Mouse (Mus musculus): ENCODE data around the gene R3hcc1l.

Gene R3hcc1l

DNA sequence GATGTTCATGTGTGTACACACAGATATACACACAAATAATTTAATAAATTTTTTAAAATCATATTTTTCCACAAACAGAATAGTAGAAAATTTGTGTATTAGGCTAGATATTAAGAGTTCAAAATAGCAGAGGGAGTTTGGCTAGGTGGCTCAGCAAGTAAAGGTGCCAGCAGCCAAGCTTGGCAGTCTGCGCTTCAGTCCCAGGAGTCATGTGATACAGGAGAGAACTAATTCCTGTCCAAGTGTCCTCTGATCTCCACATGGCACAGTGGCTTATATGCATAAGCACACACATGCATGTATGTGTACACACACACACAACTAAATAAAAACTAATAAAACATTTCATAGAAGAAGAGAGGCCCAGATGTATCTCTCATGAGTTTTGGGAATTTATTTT is 43.4 kb downstream of the R3hcc1l start:
- peak; percentile 25 for DNase-seq

DNA sequence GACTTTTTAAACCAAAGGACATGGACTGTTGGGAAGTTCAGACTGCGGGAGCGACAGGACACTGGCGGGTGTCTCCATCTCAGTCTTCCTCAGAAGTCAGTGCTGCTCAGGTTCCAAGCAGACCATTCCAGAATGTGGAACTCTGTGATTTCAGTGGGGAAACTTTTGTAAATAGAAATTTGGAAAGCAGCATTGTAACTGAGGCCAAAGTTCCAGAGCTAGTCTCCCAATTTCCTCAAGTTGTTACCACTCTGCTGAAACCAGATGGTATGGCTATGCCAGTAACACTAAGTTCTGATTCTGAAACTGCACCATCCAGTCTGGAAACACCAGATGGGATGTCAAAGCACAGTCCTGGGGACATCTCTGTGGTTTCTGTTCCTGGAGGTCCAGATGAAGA is 44.4 kb downstream of the R3hcc1l start:
- no peak for DNase-seq

DNA sequence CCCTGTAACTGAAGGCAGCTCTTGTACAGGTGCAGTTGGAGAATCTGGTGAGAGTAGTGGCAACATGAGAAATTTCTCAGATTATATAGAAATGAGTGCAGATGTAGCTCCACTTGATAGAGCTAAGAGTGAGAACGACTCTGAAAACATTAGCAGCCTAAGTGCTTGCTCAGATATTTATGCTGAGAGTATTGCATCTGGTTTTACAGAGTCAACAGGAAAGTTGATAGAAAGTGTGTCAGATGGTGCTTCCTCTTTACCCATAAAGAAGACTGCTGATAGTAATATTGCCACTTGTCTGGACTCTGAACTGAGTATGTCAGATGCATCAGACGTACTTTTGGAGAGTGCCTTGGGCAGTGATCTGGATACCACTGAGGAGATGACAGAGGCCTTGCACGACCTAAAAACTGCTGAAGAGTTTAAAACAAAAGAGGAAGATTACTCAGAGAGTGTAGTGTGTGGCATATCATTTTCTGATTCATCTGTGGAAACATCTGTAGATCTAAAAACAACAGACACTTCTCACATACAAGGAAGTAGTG is 45.2 kb downstream of the R3hcc1l start:
- DNase-seq: no peak

DNA sequence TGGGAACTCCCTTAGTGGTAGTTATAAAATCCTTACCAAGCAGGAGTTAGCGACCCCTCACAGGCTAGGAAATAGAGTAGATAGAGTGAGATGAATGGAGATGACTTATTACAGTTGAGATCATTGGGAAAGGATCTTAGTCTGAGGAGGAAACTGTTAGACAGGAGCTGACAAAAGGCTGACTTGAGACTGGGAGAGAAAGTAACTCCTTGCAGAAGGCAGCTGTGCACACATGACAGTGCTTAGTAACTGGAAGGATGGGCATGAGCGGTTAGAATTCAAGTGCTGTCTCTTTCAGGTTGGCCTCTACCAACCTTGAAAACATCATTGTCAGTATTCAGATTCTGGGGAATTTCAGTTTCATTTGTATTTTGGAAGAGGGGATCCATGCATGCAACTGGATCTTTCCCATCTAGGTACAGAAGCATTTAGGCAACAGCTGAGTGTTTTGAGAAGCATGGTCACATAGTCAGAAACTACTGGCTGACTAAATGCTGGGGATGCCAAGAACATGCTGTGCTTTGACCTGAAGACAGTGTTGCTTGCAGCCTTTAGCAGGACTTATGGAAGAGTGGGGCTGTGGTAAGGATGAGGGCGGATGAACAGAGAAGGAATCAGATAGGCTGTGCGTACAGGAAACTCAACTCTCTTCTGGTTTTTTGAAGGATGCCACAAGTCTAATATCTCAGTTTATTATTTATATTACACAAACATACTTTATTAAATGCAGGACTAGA is 47.9 kb downstream of the R3hcc1l start:
- no peak for DNase-seq

DNA sequence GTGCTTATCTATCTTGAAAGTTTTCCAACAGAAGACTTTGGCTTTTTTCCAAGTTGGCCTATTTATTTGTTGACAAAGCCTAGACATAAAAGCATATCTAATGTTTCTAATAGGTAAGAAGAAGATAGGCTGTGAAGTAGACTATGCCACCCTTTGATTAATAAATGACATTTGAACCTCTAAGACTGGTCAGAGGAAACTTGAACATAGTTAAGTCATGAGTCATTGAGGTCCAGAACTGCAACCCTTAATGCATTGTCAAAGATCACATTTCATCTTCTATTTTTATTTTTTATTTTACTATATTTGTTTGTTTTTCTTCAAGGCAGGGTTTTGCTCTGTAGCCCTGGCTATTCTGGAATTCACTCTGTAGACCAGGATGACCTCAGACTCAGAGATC is 48.5 kb downstream of the R3hcc1l start:
- DNase-seq: no peak

DNA sequence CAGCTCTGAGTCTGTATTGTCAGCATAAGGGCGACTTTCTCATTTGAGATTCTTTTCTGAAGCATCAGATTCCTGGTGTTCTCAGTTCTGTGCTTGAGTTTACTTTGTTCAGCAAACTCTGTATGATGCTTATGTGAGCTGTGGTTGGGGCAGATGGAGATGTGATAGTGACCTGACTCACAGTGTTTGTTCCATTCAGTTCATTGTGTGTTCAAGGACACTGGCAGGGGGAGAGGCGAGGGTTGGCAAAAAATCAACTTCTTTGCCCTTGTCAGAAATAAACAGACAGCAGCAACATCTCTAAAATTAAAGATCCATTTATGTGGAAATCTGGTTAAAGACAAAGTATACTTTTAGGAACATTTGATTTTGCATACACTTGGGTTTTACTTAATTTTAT is 50.5 kb downstream of the R3hcc1l start:
- DNase-seq: no peak

DNA sequence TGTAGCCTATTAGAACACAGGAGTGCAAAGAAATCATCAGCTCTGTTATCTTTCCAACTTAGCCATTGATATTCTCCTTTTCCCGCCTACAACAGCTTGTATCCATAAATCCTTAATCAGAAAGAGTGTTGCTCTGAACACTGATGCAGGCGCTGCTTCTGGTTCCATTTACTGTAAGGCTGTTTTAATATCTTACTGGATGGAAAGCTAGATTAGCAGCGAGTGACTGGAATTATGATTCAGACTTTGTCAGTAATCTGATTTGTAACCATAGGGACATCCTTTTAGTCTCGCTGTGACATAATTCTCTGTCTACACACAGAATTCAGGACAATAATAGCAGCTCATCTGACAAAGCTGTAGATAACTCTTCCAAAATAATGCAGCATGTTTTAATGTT is 52.7 kb downstream of the R3hcc1l start:
- DNase-seq: no peak

DNA sequence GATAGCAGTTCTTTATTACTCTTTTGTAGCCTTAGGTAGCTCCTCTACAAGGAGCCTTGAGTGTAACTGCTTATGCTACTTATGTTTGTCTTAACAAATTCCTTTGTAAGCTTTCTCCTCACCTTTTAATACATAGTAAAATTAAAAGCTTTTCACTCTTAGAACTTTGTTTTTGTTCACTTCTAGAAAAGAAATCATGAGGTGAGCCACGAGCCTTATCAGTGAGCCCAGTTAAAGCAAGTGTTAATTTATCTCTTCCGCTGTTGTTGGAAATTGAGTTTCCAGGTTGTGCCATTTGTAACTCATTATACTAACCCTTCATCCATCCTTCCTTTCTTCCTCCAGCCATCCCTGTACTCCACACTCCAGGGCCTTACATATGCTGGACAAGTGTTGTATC is 56.8 kb downstream of the R3hcc1l start:
- no peak for DNase-seq

DNA sequence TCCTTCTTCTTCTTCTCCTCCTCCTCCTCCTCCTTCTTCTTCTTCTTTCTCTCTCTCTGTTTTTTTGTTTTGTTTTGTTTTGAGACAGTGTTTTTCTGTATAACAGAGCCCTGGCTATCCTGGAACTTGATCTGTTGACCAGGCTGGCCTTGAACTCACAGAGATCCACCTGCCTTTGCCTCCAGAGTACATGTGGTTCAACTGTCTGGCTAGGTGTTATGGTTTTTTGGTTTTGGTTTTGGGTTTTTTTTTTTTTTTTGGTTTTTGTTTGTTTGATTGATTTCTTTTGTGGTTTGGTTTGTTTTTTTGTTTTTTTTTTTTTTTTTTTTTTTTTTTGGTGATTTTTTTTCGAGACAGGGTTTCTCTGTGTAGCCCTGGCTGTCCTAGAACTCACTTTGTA is 58.3 kb downstream of the R3hcc1l start:
- no peak for DNase-seq

DNA sequence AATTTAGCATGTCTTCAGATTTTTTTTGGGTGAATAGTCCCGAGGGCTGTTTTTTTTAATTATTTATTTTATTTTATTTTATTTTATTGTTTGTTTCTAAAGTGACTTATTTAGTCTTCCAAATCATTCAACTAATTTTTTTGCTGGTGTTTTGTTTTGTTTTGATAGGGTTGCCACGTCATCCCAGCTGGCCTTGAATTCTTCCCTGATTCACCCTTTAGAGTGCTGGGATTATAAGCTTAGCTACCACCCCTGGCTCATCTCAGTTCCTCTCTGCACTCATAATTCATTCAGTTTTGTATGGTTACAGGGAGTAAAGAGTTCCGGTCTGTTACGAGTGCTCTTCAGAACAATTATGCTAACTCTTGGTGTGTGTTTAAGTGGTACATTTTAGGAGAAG is 60.1 kb downstream of the R3hcc1l start:
- DNase-seq: no peak

DNA sequence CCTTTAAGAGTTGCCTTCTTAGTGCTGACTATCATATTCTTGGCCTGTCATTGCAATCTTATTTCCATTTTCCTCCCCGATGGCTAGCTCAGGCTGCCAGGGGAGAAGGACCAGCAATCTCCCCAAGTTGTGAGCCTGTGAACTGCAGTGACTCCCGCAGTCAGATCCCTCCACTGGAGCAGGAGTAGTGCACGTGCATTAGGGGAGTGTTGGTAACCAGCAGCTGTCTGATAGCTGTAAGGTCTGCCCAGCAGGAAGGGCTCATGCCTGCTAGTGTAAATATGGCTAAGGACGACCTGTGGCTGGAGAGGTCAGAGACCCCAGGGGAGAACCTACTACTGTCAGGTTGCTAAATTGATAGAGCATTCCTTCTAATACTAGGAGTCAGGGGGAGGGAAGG is 62.1 kb downstream of the R3hcc1l start:
- no peak for DNase-seq

DNA sequence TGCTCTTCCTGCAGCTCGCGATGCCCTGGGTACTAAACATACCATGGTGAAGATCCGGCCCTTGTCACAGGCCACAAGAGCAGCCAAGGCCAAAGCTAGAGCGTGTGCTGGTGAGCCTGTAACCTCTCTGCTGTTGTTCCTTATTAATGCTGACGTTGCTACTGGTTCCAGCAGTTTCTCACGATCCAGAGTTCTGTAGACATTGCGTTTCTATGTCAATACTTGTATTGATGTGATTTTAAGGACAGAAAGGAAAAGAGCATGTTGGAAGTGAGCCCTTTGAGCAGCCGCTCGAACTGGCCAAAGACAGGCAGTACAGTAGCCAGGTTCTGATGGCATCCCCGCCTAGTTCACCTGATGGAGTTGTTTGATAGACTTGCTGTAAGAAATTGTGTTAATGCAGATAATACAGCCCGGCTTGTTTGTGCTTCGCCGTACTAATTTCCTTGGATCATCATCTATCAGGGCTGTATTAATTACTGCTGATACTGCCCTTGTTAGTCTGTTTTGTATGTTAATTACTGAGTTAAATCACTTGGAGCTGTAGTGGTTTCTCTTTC is 64.3 kb downstream of the R3hcc1l start:
- DNase-seq: no peak

DNA sequence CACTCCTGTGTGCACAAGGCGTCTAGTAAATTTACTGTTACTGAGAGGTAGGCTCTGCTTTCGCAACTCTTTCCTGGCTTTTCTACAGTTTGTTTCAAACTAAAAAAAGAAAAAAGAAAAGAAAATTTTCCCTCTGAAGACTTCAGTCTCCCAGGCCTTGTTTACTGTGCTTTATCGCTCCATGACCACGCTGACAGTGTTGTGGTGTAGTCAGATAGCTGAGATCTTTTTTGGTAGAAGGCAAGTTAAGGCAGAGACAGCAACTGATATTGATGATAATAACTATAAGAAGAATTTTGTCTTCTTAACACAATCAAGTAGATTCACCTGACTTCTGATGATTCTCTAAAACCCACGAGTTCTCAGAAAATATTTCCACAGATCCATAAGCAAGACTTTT is 65.1 kb downstream of the R3hcc1l start:
- DNase-seq: no peak

DNA sequence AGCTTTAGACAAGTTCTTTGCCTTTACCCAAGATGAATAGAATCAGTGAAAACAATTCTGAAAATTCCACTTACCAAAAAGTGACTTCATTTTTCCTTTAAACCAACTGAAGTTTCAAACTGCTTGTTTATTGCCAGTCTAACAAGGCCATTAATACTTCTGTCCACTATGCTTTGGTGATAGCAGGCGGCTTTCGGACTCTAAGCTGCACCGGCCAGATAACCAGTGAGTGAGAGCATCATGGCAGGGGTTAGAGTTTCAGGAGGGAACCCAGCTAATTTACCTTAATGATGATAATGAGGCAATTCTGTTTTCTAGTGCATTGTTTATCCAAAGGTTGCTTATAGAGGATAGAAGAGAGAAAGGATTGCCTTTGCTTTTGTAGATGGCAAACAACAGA is 65.6 kb downstream of the R3hcc1l start:
- DNase-seq: no peak

DNA sequence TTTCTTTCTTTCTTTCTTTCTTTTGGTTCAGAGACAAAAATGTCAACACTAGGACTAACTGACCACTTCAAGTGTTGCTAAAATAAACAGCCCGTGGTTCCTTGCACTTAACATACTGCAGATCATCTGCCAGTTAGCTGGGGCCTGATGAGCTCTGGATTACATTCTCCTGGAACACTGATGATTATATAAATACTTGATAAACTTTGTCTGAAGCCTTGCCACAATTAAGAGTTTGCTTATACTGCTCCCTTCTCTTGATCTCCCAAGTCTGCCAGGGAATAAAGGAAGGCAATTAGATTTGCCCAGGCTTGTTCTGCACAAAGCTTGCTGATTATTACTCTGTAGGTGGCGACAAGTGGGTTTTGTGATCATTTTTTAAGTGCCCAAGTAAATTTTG is 69.1 kb downstream of the R3hcc1l start:
- no peak for DNase-seq

DNA sequence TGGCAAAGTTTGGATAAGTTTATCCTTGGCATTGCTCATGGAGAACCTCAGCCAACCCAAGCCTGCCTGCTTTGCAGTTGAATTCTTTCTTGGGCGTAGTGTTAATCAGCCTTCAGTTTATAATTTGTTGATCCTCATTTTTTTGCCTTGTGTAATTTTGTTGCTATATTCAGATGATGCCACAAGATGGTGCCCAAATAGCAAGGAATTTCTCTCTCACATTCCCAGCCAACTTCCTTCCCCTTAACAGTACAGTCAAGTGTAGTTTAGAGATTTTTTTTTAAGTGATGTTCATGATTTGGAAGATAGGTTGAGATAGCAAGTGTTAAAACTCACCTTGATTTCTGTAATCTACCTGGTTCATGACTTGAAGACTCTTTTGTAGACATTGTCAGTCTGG is 70.7 kb downstream of the R3hcc1l start:
- no peak for DNase-seq

DNA sequence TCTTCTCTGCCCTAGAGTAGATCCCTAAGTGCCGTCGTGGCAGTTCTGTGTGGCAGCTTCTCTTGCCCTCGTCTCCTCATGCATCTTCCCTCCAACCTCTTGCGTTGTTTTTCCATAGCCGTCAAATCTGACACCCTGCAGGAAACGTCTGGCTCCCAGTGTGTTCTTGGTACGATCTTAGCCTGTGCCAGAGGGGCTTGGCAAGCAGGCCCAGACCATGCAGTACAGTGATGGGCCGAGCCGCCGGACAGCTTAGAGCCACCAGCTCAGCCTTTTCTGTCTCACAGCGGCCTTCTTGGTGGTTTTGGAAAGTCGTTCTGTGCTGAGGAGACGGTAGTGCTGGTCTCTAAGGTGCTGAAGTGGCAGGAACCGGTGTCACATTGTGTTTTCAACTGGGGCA is 73.0 kb downstream of the R3hcc1l start:
- no peak for DNase-seq

DNA sequence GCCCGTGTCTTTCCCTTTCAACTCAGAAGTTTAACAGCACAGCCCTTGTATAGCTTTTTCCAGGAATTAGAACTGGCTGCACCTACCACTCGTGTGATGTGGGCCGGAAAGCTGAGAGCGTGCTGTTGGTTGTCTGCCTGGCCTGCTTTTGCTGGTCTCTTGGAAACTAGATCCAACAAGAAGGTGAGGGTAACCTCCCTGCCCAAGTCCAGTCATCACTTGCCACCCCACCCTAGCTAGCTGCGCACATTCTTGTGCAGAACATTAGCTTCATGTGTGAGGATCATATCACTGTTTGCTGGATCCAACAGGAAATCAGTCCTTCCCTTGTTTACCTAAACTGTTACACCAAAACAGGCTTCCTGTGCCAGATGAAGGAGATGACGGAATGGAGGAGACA is 74.9 kb downstream of the R3hcc1l start:
- DNase-seq: no peak

DNA sequence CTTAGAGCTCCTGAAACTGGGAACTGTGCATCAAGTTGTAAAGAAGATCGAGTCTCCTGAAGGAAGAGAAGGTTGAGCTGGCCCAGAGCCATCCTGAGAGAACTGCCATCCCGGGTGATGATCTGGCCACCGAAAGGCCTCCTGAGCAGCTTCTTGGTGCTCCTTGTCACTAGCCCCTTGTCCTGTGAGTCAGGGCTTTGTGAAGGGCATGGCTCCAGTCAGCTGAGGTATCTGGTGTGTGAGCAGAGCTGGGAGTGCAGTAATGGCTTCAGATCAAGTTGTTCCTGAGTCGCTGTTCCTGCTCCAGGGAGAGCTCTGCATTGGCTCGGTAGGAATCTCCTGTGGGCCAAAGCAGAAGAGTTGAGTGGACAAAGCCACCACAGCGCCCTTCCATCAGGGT is 76.5 kb downstream of the R3hcc1l start:
- peak; percentile 34 for DNase-seq

DNA sequence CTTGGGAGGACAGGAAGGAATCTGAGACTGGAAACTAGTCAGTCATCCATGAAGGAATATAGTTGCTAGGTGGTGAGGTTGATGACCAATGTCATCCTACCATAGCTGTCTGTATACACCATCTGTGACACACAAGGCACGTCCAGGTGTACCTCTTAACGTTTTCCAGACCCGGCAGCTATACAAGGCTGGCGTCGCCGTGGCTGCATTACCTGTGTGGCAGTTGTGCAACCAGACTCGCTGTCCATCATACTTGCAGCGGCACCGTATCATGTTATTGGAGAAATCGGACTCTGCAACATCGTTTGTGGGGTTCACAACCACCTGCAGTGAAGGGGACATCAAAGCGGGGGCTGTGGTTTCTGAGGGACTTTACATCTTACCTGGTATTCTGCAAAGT is 78.7 kb downstream of the R3hcc1l start:
- DNase-seq: no peak

DNA sequence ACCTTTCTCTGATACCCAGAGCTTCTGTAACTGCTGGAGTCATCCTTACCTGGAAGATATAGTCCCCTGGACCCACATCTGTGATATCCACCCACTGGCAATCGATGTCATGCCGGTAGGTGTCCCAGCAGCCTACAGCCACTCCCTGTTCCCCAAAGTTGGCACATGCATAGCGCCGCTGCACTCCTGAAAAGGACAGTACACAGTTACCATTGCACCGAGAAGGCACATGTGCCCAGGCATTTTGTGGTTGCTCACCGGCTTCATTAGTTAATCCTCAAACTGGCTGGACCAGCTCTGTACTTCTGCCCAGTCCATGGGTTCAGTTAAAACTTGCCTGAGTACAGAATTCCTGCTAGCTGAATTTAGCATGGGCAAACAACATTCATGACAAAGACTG is 79.3 kb downstream of the R3hcc1l start:
- no peak for DNase-seq

DNA sequence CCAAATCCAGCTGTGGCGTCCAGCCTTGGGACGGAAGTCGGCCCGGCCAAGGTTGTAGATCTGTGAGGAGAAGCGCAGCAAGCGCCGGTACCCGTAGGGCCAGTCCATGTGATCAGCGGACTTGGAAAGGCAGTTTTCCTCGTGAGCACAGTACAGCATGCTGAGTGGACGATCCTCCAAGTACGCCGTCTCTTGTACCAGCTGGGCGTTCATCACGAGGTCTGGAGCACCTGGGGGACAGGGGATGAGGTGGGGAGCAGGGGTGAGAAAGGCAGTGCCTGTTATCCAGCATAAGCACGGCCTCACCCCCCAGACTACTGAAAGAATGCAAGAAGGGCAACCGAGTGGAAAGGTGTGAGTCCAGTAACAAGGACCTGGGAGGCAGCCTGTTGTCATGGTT is 81.3 kb downstream of the R3hcc1l start:
- DNase-seq: no peak

DNA sequence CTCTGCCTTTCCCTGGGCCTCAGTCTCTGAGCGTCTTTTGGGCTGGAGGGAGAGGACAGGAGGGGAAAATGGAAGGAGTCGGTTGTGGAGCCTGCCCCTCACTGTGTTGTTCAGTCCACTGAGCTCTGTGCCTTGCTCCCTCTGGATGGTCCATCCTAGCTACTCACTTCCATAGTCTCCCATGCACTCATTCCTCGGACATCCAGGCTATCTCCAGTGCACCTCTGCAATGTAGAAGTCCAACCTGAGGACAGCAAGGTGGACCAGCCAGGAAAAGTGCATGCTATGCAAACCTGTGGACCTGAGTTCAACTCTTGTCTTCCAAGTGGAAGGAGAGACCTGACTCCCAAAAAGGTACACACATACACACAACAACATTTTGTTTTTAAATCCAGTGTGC is 82.0 kb downstream of the R3hcc1l start:
- DNase-seq: no peak

DNA sequence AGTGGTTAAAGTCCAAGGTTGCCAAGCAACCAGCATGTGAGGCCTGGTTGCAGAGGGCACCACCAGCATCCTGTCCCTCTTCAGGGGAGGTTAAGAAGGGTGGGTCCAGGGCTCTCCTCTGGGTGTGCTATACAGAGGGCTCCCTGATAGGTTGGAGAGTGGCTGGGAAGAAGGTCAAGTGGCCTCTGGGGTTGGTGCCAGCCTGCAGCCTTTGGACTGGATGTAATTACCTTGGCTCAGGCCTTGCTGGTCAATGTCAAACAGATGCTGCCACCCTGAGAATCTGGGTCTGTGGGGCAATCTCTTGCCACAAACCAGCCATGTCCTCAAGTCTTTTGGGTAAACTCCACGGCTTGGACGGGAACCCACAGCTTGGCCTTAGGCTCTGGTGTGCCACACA is 82.9 kb downstream of the R3hcc1l start:
- no peak for DNase-seq

DNA sequence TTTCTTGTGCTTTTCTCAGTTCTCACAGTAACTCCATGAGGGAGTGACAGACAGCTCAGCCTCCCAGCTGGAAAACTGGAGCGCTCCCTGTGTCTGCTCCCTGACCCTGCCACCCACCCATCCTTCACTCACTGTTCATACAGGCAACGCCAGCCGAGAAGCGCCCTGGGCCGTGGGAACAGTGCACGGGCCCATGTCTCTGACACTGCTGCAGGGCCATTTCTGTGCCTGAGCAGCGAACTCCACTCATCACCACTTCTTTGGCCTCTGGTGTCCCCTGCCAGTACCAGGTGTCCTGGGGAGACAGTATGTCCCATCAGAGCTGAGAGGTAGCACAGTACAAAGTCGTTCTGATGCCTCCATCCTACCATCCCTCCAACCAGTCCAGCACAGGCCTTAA is 83.5 kb downstream of the R3hcc1l start:
- DNase-seq: no peak

Measured in cerebellum, adult 11-12 months (tissue).